Mouse (Mus musculus) MEL (cell line): ENCODE results near the gene Cpt1c.

Experiments used
- CTCF ChIP-seq, 3 experiments: IDR thresholded peaks in 2 of 3; conservative IDR thresholded peaks in 1 of 3; 2 replicates each; pipeline ENCODE4 v1.5.1; 2011 to 2012; ENCODE audit warnings: low read length in 3 of 3, low read depth in 2 of 3, mild to moderate bottlenecking in 2 of 3, improper control_type of control experiment in 1 of 3, inconsistent platforms in 1 of 3, mixed read lengths in 1 of 3, moderate library complexity in 1 of 3; ENCODE audit not compliant: control insufficient read depth in 1 of 3, insufficient read depth in 1 of 3, poor library complexity in 1 of 3, severe bottlenecking in 1 of 3
- EP300 ChIP-seq, 2 experiments: IDR thresholded peaks; 2 replicates each; pipeline ENCODE4 v1.6.1; 2011; ENCODE audit warnings: improper control_type of control experiment in 2 of 2, low read length in 2 of 2, low read depth in 1 of 2, mild to moderate bottlenecking in 1 of 2
- GATA1 ChIP-seq: IDR thresholded peaks from 2 replicates; pipeline ENCODE4 v1.6.1; 2011; ENCODE audit warnings: low read depth, low read length, improper control_type of control experiment
- HCFC1 ChIP-seq: IDR thresholded peaks from 2 replicates; pipeline ENCODE4 v1.6.1; 2012; ENCODE audit warnings: low read depth, mild to moderate bottlenecking, inconsistent platforms, low read length, improper control_type of control experiment, moderate library complexity
- MAZ ChIP-seq: IDR thresholded peaks from 2 replicates; pipeline ENCODE4 v1.6.1; 2012; ENCODE audit warnings: low read depth, mild to moderate bottlenecking, inconsistent platforms, low read length, improper control_type of control experiment
- MXI1 ChIP-seq: IDR thresholded peaks from 2 replicates; pipeline ENCODE4 v1.6.1; 2011; ENCODE audit warnings: mild to moderate bottlenecking, low read depth, low read length, improper control_type of control experiment
- POLR2A ChIP-seq, 2 experiments: IDR thresholded peaks; 2 replicates each; pipeline ENCODE4 v1.6.1; 2011 to 2012; ENCODE audit warnings: low read length in 2 of 2, mild to moderate bottlenecking in 2 of 2, control low read depth in 1 of 2, improper control_type of control experiment in 1 of 2, low read depth in 1 of 2, moderate library complexity in 1 of 2; ENCODE audit not compliant: control insufficient read depth in 1 of 2, insufficient read depth in 1 of 2, poor library complexity in 1 of 2
- POLR2AphosphoS2 ChIP-seq: IDR thresholded peaks from 2 replicates; pipeline ENCODE4 v1.6.1; 2011; ENCODE audit warnings: low read length, improper control_type of control experiment
- POLR2AphosphoS5 ChIP-seq: IDR thresholded peaks from 2 replicates; pipeline ENCODE4 v1.6.1; 2012; ENCODE audit warnings: low read depth, borderline replicate concordance, mild to moderate bottlenecking, inconsistent platforms, low read length, moderate library complexity, mixed read lengths
- SIN3A ChIP-seq: IDR thresholded peaks from 2 replicates; pipeline ENCODE4 v1.6.1; 2012; ENCODE audit warnings: low read length, improper control_type of control experiment, inconsistent platforms
- ZMIZ1 ChIP-seq: IDR thresholded peaks from 2 replicates; pipeline ENCODE4 v1.6.1; 2012; ENCODE audit warnings: low read depth, mild to moderate bottlenecking, inconsistent platforms, low read length, improper control_type of control experiment, moderate library complexity
- ZNF384 ChIP-seq: IDR thresholded peaks from 2 replicates; pipeline ENCODE4 v1.6.1; 2012; ENCODE audit warnings: low read depth, mild to moderate bottlenecking, inconsistent platforms, low read length, improper control_type of control experiment

DNA sequence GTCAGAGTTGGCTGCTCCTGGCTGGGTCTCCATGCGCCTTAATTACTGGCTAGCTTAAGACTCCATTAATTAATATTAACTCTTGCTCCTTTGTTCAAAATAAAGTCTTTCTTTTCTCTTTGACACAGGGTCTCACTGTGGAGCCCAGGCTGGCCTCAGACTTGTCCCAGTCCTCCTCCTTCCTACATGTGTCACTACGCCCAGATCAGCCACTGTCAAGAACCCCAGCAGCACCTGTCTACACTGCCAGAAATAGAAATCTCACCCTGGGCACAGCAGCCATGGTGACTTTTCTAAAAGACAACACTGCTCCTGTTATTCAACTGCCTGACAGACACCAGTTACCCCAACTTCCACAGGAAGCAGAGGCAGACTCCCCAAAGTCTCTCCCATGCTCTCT is 60.3 kb downstream of the Cpt1c start:
- TF ChIP-seq SIN3A (no peak), ZNF384 (no peak), GATA1 (no peak), CTCF (IDR thresholded peaks at IDR 0.05 in 2 of 3, conservative IDR thresholded peaks at IDR 0.05 in 1 of 3; ENCODE audit: control insufficient read depth in 1 of 3, insufficient read depth in 1 of 3, low read depth in 2 of 3, low read length in 3 of 3, poor library complexity in 1 of 3, severe bottlenecking in 1 of 3) (no peak), POLR2A (IDR thresholded peaks at IDR 0.05; ENCODE audit: control insufficient read depth in 1 of 2, insufficient read depth in 1 of 2, low read depth in 1 of 2, low read length in 2 of 2, poor library complexity in 1 of 2) (no peak), POLR2AphosphoS2 (no peak), ZMIZ1 (no peak), EP300 (IDR thresholded peaks at IDR 0.05; ENCODE audit: low read depth in 1 of 2, low read length in 2 of 2) (no peak), HCFC1 (no peak), POLR2AphosphoS5 (no peak), MXI1 (no peak), MAZ (no peak)
